Mouse (Mus musculus) fibroblast of lung, adult 2 months (primary cell): ENCODE data around the gene Morf4l1.

ENCODE experiments used
- DNase-seq: peaks from one replicate; pipeline ENCODE4 v3.0.0-alpha.2; 2011; ENCODE audit warnings: low read depth

Morf4l1 gene

GRCm38 (mm10) chr9:90114567-90115307 is at the start of gene Morf4l1:
TSS of gene Morf4l1 (minus strand) at chr9:90114774.
- peak; percentile 92 for DNase-seq

- DNase-seq: no peak
Observed at GRCm38 (mm10) chr9:90163749-90164095, 49.1 kb upstream of the Morf4l1 start.

GRCm38 (mm10) chr9:90162926-90163748 is 48.6 kb upstream of the Morf4l1 start, which contains the start of gene Adamts7:
TSS of gene Adamts7 (plus strand) at chr9:90163069.
- no peak for DNase-seq

GRCm38 (mm10) chr9:90162243-90162925 is 47.8 kb upstream of the Morf4l1 start:
- DNase-seq: no peak

GRCm38 (mm10) chr9:90146869-90147268 is 32.3 kb upstream of the Morf4l1 start:
- DNase-seq: no peak

- no peak for DNase-seq
Observed at GRCm38 (mm10) chr9:90145788-90146187, 31.2 kb upstream of the Morf4l1 start.

- DNase-seq: no peak
Observed at GRCm38 (mm10) chr9:90136678-90136965, 22.0 kb upstream of the Morf4l1 start.

- DNase-seq: no peak
Observed at GRCm38 (mm10) chr9:90135963-90136677, 21.5 kb upstream of the Morf4l1 start.

GRCm38 (mm10) chr9:90135466-90135865 is 20.9 kb upstream of the Morf4l1 start:
- DNase-seq: no peak

GRCm38 (mm10) chr9:90133562-90134355 is 19.2 kb upstream of the Morf4l1 start:
- DNase-seq: no peak

GRCm38 (mm10) chr9:90128636-90129201 is 14.1 kb upstream of the Morf4l1 start:
- DNase-seq: no peak

- DNase-seq: no peak
Observed at GRCm38 (mm10) chr9:90127146-90127545, 12.6 kb upstream of the Morf4l1 start.

GRCm38 (mm10) chr9:90126260-90127010 is 11.9 kb upstream of the Morf4l1 start:
- peak; percentile 31 for DNase-seq

- DNase-seq: no peak
Observed at GRCm38 (mm10) chr9:90125416-90126099, 11.0 kb upstream of the Morf4l1 start.

GRCm38 (mm10) chr9:90124873-90125245 is 10.3 kb upstream of the Morf4l1 start:
- no peak for DNase-seq

- no peak for DNase-seq
Observed at GRCm38 (mm10) chr9:90124156-90124872, 9.7 kb upstream of the Morf4l1 start.

GRCm38 (mm10) chr9:90122246-90122740 is 7.7 kb upstream of the Morf4l1 start:
- DNase-seq: no peak

- DNase-seq: no peak
Observed at GRCm38 (mm10) chr9:90117234-90117633, 2.7 kb upstream of the Morf4l1 start.

GRCm38 (mm10) chr9:90115308-90115700 is 730 bp upstream of the Morf4l1 start:
- DNase-seq: no peak
